Mouse (Mus musculus): ENCODE measurements around the gene Zcchc2. TPM values are rescaled to one million over a fixed set of nuclear protein-coding genes. Genes with fewer than 3 reads are reported as not detected.

Zcchc2 gene
- polyA plus RNA-seq, 1 experiment from 2014 or later: 1.8 TPM

DNA sequence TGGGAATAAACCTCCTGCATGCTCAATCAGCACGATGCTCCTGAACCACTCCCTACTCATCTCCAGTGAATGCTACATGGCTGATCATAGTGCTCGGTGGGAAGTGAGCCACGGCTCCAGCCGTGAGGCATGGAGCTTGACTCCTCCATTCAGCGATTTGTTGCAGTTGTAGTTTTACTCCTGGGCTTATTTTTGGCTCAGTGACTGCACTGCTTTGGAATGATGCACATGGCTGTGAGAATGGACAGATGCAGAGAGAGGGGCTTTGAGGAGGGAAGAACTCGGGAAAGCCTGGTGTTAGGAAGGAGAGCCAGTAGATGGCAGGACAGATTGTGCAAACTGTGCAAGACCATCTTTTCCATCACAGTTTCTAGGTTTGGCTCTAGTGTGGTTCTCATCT, 49.1 kb downstream of the Zcchc2 start:
- WGBS: 86% methylated on average over 6 of the region's 6 CpGs
- H3K27ac ChIP-seq: no peak overlapping the region
- no peaks in the 10 kb centered on the region for H3K4me1 ChIP-seq (replicated peaks)
- no peaks in the 10 kb centered on the region for H3K36me3 ChIP-seq
- H3K4me2 ChIP-seq: no peak overlapping the region
- no peak for ATAC-seq (ENCODE audit: insufficient number of reproducible peaks, insufficient read depth, low FRiP score, low TSS enrichment, low read depth)
- no peak overlapping the region for H3K9ac ChIP-seq (replicated peaks)
- H3K9me3 ChIP-seq: no peaks in the 10 kb centered on the region
- H3K27me3 ChIP-seq: no peaks in the 10 kb centered on the region
- no peak overlapping the region for H3K4me3 ChIP-seq (replicated peaks)

DNA sequence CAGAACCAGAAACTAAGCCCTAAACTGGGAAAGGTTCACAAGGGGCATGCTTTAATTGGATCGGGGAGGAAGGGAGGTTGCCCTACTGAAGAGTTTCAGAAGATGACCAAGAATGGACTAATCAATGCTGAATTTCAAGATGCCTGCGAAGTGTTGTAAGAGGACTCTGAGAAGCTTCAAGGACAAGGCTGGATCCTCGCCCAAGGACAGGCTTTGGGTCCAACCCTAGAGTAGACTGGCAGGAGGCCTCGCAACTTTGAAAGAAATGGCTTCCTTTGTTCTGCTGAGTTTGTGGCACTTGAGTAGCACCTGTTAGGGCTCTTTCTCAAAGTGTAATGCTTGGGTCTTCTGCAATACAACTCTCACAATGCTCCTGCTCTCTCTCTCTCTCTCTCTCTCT, 50.1 kb downstream of the Zcchc2 start:
- H3K4me1 ChIP-seq (replicated peaks): no peaks in the 10 kb centered on the region
- WGBS: 92% methylated on average over 4 of the region's 4 CpGs
- no peak overlapping the region for H3K9ac ChIP-seq (replicated peaks)
- H3K9me3 ChIP-seq: no peaks in the 10 kb centered on the region
- H3K27ac ChIP-seq: no peak overlapping the region
- no peaks in the 10 kb centered on the region for H3K27me3 ChIP-seq
- no peak for ATAC-seq (ENCODE audit: insufficient number of reproducible peaks, insufficient read depth, low FRiP score, low TSS enrichment, low read depth)
- no peaks in the 10 kb centered on the region for H3K36me3 ChIP-seq
- H3K4me3 ChIP-seq (replicated peaks): no peak overlapping the region
- H3K4me2 ChIP-seq: no peak overlapping the region

DNA sequence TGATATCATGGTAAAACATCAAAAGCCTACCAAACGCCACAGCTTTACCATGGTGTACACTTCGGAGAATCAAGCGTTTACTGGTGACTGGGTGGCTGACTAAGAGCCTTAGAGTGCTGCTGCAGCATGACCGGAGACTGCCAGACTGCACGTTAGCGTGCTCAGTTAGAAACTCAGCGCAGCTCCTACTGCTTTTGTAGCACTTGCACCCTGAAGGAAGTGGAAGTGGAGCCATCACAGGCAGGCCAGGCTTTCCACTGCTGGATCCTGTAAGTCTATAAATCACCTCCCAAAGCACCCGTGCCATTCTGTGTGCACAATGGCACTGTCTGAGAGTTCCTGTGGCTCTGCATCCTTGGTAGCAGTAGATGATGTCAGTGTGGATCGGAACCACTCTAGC, 52.0 kb downstream of the Zcchc2 start:
- no peaks in the 10 kb centered on the region for H3K4me1 ChIP-seq (replicated peaks)
- no peak overlapping the region for H3K9ac ChIP-seq (replicated peaks)
- H3K36me3 ChIP-seq: no peaks in the 10 kb centered on the region
- ATAC-seq (ENCODE audit: insufficient number of reproducible peaks, insufficient read depth, low FRiP score, low TSS enrichment, low read depth): no peak
- WGBS: 83% methylated on average over 9 of the region's 9 CpGs
- H3K4me3 ChIP-seq (replicated peaks): no peak overlapping the region
- no peaks in the 10 kb centered on the region for H3K27me3 ChIP-seq
- no peak overlapping the region for H3K27ac ChIP-seq
- H3K9me3 ChIP-seq: no peaks in the 10 kb centered on the region
- no peak overlapping the region for H3K4me2 ChIP-seq

DNA sequence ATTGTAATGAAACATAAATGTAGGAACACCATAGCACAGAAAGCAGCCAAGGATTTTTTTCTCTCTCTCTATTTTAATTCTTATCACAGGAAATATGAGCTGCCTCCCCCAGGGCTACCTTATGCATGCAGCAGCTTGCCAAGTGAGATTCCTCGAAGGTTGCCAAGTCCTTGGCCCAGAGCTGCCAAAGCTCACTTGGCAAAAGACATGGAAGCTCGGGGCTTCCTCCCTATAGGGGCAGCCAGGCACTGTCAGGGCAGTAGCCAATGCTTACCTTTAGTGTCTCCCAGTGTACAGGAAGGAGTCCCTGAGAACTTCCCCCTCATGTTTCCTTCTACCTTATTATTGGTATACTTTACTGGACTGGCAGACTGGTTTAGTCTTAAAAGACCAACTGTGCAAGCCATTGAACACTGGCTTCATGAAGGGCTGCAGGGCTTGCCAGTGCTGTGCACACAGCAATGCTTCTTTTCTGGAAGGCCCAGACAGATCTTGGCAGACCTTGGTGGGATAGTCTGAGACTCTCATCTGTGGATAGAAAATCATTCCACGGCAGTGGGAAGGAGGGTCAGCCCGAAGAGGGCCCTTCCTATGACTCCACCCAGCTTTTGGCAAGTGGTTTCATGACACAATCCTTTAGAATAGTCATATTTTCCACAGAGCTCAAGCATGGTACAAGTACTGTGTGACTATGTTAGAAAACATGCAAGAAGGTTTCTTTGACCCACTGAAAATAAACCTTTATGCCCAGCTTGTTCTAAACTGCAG, 53.0 kb downstream of the Zcchc2 start:
- Histone ChIP-seq H3K4me3 (replicated peaks) (no peak overlapping the region), H3K36me3 (no peaks in the 10 kb centered on the region), H3K9ac (replicated peaks) (no peak overlapping the region), H3K9me3 (no peaks in the 10 kb centered on the region), H3K27me3 (no peaks in the 10 kb centered on the region), H3K4me1 (replicated peaks) (no peaks in the 10 kb centered on the region), H3K4me2 (no peak overlapping the region), H3K27ac (no peak overlapping the region)
- ATAC-seq (ENCODE audit: insufficient number of reproducible peaks, insufficient read depth, low FRiP score, low TSS enrichment, low read depth): no peak
- 78% methylated on average over 4 of the region's 4 CpGs for WGBS

DNA sequence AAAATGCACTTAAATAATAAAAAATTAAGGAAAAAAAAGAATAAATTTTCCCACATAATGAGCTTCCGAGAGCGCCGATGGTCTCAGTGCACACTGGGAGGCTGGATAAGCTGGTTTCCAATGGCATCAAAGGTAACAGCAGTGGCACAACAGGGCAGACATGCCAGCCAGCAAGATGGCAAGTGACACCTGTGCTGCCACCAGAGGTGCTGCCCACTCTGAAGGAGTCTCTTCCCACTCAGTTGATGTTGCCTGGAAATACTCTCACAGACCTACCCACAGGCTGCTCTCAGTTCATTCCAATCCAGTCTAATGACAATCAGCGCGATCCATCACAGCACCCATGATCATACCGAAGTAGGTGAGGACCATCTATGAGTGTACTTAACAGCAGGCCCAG, 58.8 kb downstream of the Zcchc2 start:
- H3K4me1 ChIP-seq (replicated peaks): no peaks in the 10 kb centered on the region
- H3K4me2 ChIP-seq: no peak overlapping the region
- no peak overlapping the region for H3K4me3 ChIP-seq (replicated peaks)
- H3K9ac ChIP-seq (replicated peaks): no peak overlapping the region
- no peak for ATAC-seq (ENCODE audit: insufficient number of reproducible peaks, insufficient read depth, low FRiP score, low TSS enrichment, low read depth)
- no peaks in the 10 kb centered on the region for H3K9me3 ChIP-seq
- no peaks in the 10 kb centered on the region for H3K27me3 ChIP-seq
- no peaks in the 10 kb centered on the region for H3K36me3 ChIP-seq
- WGBS: 95% methylated on average over 6 of the region's 6 CpGs
- no peak overlapping the region for H3K27ac ChIP-seq

DNA sequence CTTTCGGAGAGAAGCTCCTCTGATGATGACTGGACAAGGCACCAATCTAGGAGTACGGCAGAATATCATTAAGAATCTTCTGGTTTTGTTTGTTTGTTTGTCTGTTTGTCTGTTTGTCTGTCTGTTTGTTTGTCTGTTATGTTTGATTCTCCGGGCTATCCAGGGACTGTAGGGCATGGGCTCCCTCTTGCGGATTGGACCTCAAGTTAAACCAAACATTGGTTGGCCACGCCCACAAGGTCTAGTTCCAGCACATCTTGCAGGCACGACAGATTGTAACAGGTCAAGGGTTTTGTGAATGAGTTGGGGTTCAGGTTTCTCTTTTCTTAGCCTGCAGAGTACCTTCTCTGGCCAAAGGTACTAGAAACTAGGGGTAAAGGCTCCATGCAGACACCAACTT, 64.8 kb downstream of the Zcchc2 start:
- WGBS: 74% methylated on average over 6 of the region's 6 CpGs
- Histone ChIP-seq H3K9ac (replicated peaks) (no peak overlapping the region), H3K27me3 (no peaks in the 10 kb centered on the region), H3K4me3 (replicated peaks) (no peak overlapping the region), H3K9me3 (no peaks in the 10 kb centered on the region), H3K36me3 (no peaks in the 10 kb centered on the region), H3K4me2 (no peak overlapping the region), H3K27ac (no peak overlapping the region), H3K4me1 (replicated peaks) (no peaks in the 10 kb centered on the region)
- no peak for ATAC-seq (ENCODE audit: insufficient number of reproducible peaks, insufficient read depth, low FRiP score, low TSS enrichment, low read depth)

DNA sequence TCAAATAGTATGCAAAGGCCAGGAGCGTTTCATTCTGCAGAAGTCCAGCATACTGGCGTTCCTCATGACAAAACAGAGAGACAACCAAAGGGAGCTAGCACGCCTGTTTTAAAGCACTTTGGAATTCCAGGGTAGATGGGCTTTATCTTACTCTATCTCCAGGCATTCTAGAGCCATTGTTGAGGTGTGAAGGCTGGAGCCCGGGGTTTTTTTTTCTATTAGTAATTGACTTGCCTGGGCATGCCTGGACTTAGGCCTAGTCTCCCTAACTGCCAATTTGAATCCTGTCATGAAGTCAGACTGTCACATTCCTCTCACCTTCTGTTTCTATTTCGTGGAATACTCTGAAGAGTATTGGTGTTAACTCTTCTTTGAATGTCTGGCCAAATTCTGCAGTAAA, 68.1 kb downstream of the Zcchc2 start:
- 70% methylated on average over 5 of the region's 5 CpGs for WGBS
- H3K9ac ChIP-seq (replicated peaks): no peak overlapping the region

DNA sequence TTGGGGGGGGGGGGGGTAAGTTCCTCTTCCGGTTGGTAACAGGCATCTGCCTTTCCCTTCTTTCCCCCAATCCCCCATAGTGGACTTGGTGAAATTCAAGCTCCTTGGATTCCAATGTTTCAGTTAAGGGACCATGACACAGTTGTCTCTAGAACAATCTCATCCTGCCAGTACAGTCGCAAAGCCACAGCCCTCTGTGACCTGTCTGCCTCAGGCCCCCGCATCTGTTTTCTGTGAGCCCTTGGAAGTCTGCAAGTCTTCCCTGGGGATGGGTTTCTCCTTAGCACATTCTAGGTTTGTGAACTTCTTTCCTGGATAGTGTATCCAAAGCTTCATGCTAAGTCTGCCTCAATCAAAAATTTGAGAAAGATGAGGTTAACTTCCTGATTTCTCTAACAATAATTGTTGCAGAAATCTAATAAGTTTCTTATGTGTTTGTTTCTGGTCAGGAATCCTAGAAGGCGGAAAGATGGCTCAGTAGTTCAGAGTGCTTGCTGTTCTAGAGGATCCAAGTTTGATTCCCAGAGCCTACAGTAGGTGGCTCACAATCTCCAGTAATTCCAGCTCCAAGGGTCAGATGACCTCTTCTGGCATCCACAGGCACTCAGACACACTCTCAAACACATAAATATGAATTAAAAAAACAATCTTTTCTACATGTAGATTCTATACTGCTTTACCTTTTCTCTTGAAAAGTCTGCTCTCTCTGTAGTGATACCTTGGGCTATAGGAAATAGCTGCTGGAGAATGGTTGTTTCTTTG, 69.5 kb downstream of the Zcchc2 start:
- no peak overlapping the region for H3K4me2 ChIP-seq
- no peaks in the 10 kb centered on the region for H3K4me1 ChIP-seq (replicated peaks)
- no peaks in the 10 kb centered on the region for H3K9me3 ChIP-seq
- ATAC-seq (ENCODE audit: insufficient number of reproducible peaks, insufficient read depth, low FRiP score, low TSS enrichment, low read depth): no peak
- no peaks in the 10 kb centered on the region for H3K36me3 ChIP-seq
- H3K9ac ChIP-seq (replicated peaks): no peak overlapping the region
- no peaks in the 10 kb centered on the region for H3K27me3 ChIP-seq
- no peak overlapping the region for H3K4me3 ChIP-seq (replicated peaks)
- no peak overlapping the region for H3K27ac ChIP-seq
- WGBS: 80% methylated on average over 4 of the region's 4 CpGs

More for the DNA sequence above, 68.1 kb downstream of the Zcchc2 start:
- Histone ChIP-seq H3K9me3 (no peaks in the 10 kb centered on the region), H3K36me3 (no peaks in the 10 kb centered on the region), H3K27ac (no peak overlapping the region), H3K4me3 (replicated peaks) (no peak overlapping the region), H3K4me1 (replicated peaks) (no peaks in the 10 kb centered on the region), H3K27me3 (no peaks in the 10 kb centered on the region), H3K4me2 (no peak overlapping the region)
- no peak for ATAC-seq (ENCODE audit: insufficient number of reproducible peaks, insufficient read depth, low FRiP score, low TSS enrichment, low read depth)

DNA sequence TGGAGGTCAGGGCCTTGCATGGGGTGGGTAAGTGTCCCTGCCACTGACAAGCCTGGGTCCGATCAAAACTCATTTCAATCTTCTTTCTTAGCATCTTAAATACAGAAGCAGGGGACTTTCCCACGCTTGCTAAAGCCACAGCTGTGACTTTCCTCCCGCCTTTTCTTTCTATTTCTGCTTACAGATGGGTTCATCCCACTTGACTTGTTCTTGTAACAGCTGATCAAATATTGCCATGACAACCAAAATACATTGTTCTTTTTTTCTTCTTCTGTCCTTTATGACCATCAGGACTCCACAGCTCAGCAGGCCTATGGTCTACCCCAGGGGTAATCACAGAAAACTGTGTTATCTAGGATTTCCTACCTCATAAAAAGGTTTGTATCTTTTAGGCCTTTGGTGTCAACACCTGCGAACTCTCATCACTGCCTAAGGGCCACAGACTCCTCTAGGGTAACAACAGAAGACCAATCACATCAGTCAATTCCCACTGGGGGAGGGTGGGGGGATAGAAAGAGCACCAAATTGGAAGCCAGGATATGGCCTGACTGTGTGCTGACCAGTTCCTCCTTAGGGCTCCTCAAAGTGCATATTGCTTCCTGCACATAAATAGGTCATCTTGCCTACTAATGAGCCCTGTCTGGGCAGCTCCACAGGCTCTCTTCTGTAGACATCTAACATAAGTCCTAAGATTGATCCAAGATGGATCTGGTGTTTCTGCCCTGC, 71.1 kb downstream of the Zcchc2 start:
- H3K4me1 ChIP-seq (replicated peaks): peaks cover 6% of the 10 kb centered on the region; the same call in 1 of the 2 replicates
- no peaks in the 10 kb centered on the region for H3K27me3 ChIP-seq
- H3K9ac ChIP-seq (replicated peaks): no peak overlapping the region
- no peak overlapping the region for H3K4me3 ChIP-seq (replicated peaks)
- no peaks in the 10 kb centered on the region for H3K9me3 ChIP-seq
- WGBS: 75% methylated on average over 4 of the region's 4 CpGs
- H3K36me3 ChIP-seq: no peaks in the 10 kb centered on the region
- H3K27ac ChIP-seq: no peak overlapping the region
- H3K4me2 ChIP-seq: no peak overlapping the region
- ATAC-seq (ENCODE audit: insufficient number of reproducible peaks, insufficient read depth, low FRiP score, low TSS enrichment, low read depth): no peak

DNA sequence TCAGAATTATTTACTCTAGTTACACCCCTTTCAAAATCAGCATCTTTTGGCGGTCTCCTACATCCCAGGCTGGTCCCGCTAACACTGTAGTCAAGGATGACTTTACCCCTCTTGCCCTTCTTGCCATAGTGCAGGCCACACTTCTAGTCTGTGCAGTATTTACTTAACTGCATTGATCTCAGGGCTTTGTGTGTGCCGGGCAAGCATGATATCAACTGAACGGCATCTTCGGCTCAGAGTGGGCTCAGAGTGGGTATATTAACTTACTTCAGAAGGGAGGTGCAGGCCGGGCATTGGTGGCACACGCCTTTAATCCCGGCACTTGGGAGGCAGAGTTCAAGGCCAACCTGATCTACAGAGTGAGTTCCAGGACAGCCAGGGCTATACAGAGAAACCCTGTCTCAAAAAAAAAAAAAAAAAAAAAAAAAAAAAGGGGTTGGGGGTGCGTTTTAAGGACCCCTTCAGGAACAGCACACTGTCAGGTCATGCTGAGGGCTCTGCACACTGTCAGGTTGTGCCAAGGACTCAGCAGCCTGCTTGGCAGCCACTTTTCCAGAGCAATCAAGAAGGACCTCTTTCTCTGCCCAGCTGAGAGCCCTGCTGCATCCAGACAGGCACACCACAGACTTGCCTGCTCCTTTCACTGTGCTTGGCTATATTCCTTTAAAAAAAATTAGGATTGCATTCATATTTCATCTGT, 72.8 kb downstream of the Zcchc2 start:
- ATAC-seq (ENCODE audit: insufficient number of reproducible peaks, insufficient read depth, low FRiP score, low TSS enrichment, low read depth): no peak
- Histone ChIP-seq H3K4me2 (no peak overlapping the region), H3K4me3 (replicated peaks) (no peak overlapping the region), H3K27ac (no peak overlapping the region), H3K36me3 (no peaks in the 10 kb centered on the region), H3K9me3 (no peaks in the 10 kb centered on the region), H3K9ac (replicated peaks) (no peak overlapping the region), H3K27me3 (no peaks in the 10 kb centered on the region), H3K4me1 (replicated peaks) (peaks cover 6% of the 10 kb centered on the region; the same call in 1 of the 2 replicates)
- WGBS: 91% methylated on average over 9 of the region's 9 CpGs

All from limb, embryonic 12.5 days (tissue).